Comparison of ENCODE assay signal across 8 mouse cellular contexts in the genomic region with DNA sequence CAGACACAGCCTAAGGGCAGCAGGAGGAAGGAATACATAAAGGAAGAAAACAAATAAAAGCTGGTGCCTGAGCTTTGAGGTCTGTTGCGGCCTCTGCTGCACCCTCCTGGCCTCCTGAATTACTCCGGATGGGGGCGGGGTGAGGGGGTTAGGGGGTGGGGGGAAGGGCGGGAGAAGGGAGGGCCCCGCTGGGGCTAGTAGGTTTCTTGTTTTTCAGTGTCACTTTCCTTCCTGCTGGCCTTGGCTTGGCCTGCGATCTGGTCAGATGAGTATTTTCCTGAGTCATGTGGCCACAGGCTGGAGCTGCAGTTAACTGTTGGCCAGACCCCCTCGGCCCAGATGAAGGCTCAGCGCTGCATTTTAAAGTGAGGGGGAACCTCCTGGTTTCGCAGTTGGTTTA. TPM values are rescaled to one million over a fixed set of nuclear protein-coding genes. Genes with fewer than 3 reads are reported as not detected.
DNase-seq lines count a peak whose midpoint lies in the region; ATAC-seq and TF ChIP-seq lines count a peak whose summit lies in the region.

No protein-coding gene starts in this region.

- peak overlapping the region; percentile 28; the same call in 1 of the 2 replicates for H3K9ac ChIP-seq in forebrain, embryonic 11.5 days (ENCODE audit: low read length)
- H3K9ac ChIP-seq in stomach, postnatal 0 days (ENCODE audit: low read length): peak overlapping the region; percentile 49

- H3K4me2 ChIP-seq in forebrain, embryonic 11.5 days (ENCODE audit: low read depth, low read length, severe bottlenecking): peak overlapping the region; percentile 37
- peak overlapping the region; percentile 46 for H3K4me2 ChIP-seq in stomach, postnatal 0 days (replicated peaks; ENCODE audit: low read depth)

- peak; percentile 56 for DNase-seq in adrenal gland, adult 8-10 months
- peak; percentile 78 for DNase-seq in forebrain, embryonic 11.5 days (ENCODE audit: low spot score)
- DNase-seq in heart, postnatal 14 days: peak; percentile 46 to 49
- DNase-seq in kidney, postnatal 25 days: peak; percentile 46 to 61
- peak; percentile 81 for DNase-seq in stomach, postnatal 0 days (ENCODE audit: low spot score)
- DNase-seq in right cerebral cortex, adult 2 months (ENCODE audit: low spot score in 2 of 2): no peak

- H3K4me1 ChIP-seq in forebrain, embryonic 11.5 days (replicated peaks; ENCODE audit: control insufficient read depth, insufficient read depth, low read length): no peaks in the 10 kb centered on the region; the same call in 1 of the 2 replicates
- H3K4me1 ChIP-seq in stomach, postnatal 0 days (replicated peaks; ENCODE audit: control insufficient read depth, insufficient read depth): peaks cover 2% of the 10 kb centered on the region; the same call in 1 of the 2 replicates

- H3K9me3 ChIP-seq in forebrain, embryonic 11.5 days (ENCODE audit: control insufficient read depth, low read length): no peaks in the 10 kb centered on the region
- no peaks in the 10 kb centered on the region for H3K9me3 ChIP-seq in stomach, postnatal 0 days (ENCODE audit: control insufficient read depth, low read length)

- no peak overlapping the region for H3K27ac ChIP-seq in forebrain, embryonic 11.5 days (ENCODE audit: low read depth, low read length)
- H3K27ac ChIP-seq in stomach, postnatal 0 days (replicated peaks): peak overlapping the region; percentile 53; the same call in 1 of the 2 replicates

- H3K4me3 ChIP-seq in forebrain, embryonic 11.5 days (ENCODE audit: low read depth, low read length): no peak overlapping the region; the same call in 1 of the 2 replicates
- no peak overlapping the region for H3K4me3 ChIP-seq in stomach, postnatal 0 days (ENCODE audit: low read depth, low read length)

- 4% methylated on average over 9 of the region's 9 CpGs for WGBS in forebrain, embryonic 11.5 days
- WGBS in stomach, postnatal 0 days: 9% methylated on average over 6 of the region's 9 CpGs

- TF ChIP-seq EP300 in stomach, postnatal 0 days (optimal IDR thresholded peaks at IDR 0.05): no peak

- TF ChIP-seq CTCF in stomach, postnatal 0 days (IDR thresholded peaks at IDR 0.05; ENCODE audit: low read depth): no peak

- peak; percentile 33 for ATAC-seq in CD4-positive, CD25-positive, alpha-beta regulatory T cell, adult 4 months
- ATAC-seq in forebrain, embryonic 11.5 days (replicated peaks; ENCODE audit: low FRiP score): peak; percentile 34; the same call in 1 of the 2 replicates
- ATAC-seq in megakaryocyte-erythroid progenitor cell, adult 5-6 weeks (replicated peaks; ENCODE audit: low FRiP score, low TSS enrichment, poor library complexity, severe bottlenecking): 0 out of 2 replicates have a peak, but pooled peaks have one; percentile 35
- ATAC-seq in stomach, postnatal 0 days (ENCODE audit: low FRiP score, low TSS enrichment): peak; percentile 76

- no peaks in the 10 kb centered on the region for H3K36me3 ChIP-seq in forebrain, embryonic 11.5 days (ENCODE audit: control insufficient read depth, insufficient read depth, low read length)
- no peaks in the 10 kb centered on the region for H3K36me3 ChIP-seq in stomach, postnatal 0 days (ENCODE audit: control insufficient read depth, insufficient read depth, low read length)

- no peaks in the 10 kb centered on the region for H3K27me3 ChIP-seq in forebrain, embryonic 11.5 days (ENCODE audit: control insufficient read depth, insufficient read depth, low read length)
- no peaks in the 10 kb centered on the region for H3K27me3 ChIP-seq in stomach, postnatal 0 days (ENCODE audit: control insufficient read depth, insufficient read depth, low read length)

- intact Hi-C loops in heart, postnatal 14 days (cut with DNase I): loop anchor here (5.0 kb wide), 1 partner anchor 590 kb away; no protein-coding TSS in a partner anchor

RNA-seq across cellular contexts. Expression of a gene that starts 7.5 kb away (rescaled TPM):
- 100 to 1,000 TPM; 175 to 223 TPM for polyA plus RNA-seq in CD4-positive, CD25-positive, alpha-beta regulatory T cell, adult 4 months (2017; shearing (Covaris generic))
- 100 to 1,000 TPM; 209 to 255 (median 219) TPM for total RNA-seq in adrenal gland, adult 8-10 months (2022)
- polyA plus RNA-seq in forebrain, embryonic 11.5 days (2014; fragmentation: Nextera tagmentation; extraction: Ambion mirVana): 0.28 TPM in 1 of 2 replicates, not detected in the other
- 1 to 10 TPM; 2.1 to 2.9 TPM for total RNA-seq in heart, postnatal 14 days (2021)
- 8.3 and 8.9 TPM in 2 replicates for total RNA-seq in megakaryocyte-erythroid progenitor cell, adult 5-6 weeks (2014; fragmentation: Nextera tagmentation)
- total RNA-seq in megakaryocyte-erythroid progenitor cell, adult 5-6 weeks (2017): 0.19 and 0.66 TPM in 2 replicates
- polyA plus RNA-seq in stomach, postnatal 0 days (2015; fragmentation: Nextera tagmentation; extraction: Ambion mirVana): 264 and 268 TPM in 2 replicates

Comparison
In these comparisons a context has a peak if more than half of its experiments do, and no peak if none do; other contexts are left out.
1. DNase-seq: peak in adrenal gland, adult 8-10 months (single experiment), forebrain, embryonic 11.5 days (single experiment), heart, postnatal 14 days (2 of 2), kidney, postnatal 25 days (2 of 2) and stomach, postnatal 0 days (single experiment); none in right cerebral cortex, adult 2 months (0 of 2).
2. RNA of a gene that starts 7.5 kb away (total RNA-seq): 209 to 255 TPM in adrenal gland, adult 8-10 months; 0.19 to 8.9 TPM in megakaryocyte-erythroid progenitor cell, adult 5-6 weeks and 2.1 to 2.9 TPM in heart, postnatal 14 days; every median in the first group is over 10 times any median in the second.
3. Peak in every context shown above with its lines, with median percentiles within 50 percentile points of each other: ATAC-seq.